17 mouse cellular contexts compared by ENCODE assay signal in the genomic region with DNA sequence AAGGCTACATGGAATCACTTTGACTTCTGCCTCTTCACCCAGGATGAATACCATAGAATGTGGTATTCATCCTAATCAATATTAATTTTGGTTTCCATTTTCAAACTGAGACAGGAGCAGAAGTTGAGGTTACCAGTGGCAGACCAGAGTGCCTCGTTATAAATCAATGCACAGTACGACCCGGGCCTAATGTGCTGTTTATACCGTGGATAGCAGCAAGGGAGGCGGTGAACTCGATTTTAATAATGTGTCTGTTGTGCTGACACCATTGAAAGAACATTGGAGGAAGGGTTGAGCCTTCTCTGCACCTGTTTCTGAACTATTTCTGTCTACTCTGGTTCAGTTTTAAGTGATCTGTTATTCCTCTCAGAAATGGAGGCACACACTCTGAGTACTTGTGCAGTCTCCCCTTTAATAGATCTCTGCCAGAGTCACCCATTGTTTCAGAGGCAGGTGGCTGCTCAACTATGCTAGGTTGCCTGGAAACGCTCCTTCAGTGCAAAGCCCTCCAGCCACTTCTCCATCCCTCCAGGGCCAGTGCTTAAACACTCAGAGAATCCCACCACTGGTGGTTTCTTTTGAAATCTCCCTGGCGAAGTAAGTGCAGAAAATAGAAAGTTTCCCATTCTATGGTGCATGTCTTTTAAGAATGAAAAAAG.
DNase-seq lines count a peak whose midpoint lies in the region; ATAC-seq and TF ChIP-seq lines count a peak whose summit lies in the region.
"Had no signal": no experiment of that assay in that cellular context is flagged by ENCODE, and none has a peak within 500 bp of the region (broad histone marks: within the 10 kb centered on the region; RNA-seq: fewer than 3 reads in every experiment).

No protein-coding gene starts in this region.

- no peak overlapping the region for H3K4me3 ChIP-seq in neural tube, embryonic 11.5 days (ENCODE audit: low read depth, low read length)
- H3K4me3 ChIP-seq in forebrain, postnatal 0 days (ENCODE audit: low read depth, low read length): no peak overlapping the region
- no peak overlapping the region for H3K4me3 ChIP-seq in midbrain, embryonic 12.5 days
- no peak overlapping the region for H3K4me3 ChIP-seq in intestine, embryonic 15.5 days (replicated peaks)
- H3K4me3 ChIP-seq: heart, embryonic 15.5 days had no signal

- H3K9ac ChIP-seq in neural tube, embryonic 11.5 days (ENCODE audit: low read length): no peak overlapping the region
- H3K9ac ChIP-seq in forebrain, postnatal 0 days: no peak overlapping the region
- H3K9ac ChIP-seq in midbrain, embryonic 12.5 days (replicated peaks): no peak overlapping the region
- H3K9ac ChIP-seq in intestine, embryonic 15.5 days: no peak overlapping the region
- H3K9ac ChIP-seq: heart, embryonic 15.5 days; liver, embryonic 14.5 days had no signal

- H3K27me3 ChIP-seq in neural tube, embryonic 11.5 days (ENCODE audit: control insufficient read depth, insufficient read depth, low read length): no peaks in the 10 kb centered on the region
- H3K27me3 ChIP-seq in forebrain, postnatal 0 days (ENCODE audit: insufficient read depth, low read length): no peaks in the 10 kb centered on the region
- no peaks in the 10 kb centered on the region for H3K27me3 ChIP-seq in midbrain, embryonic 12.5 days
- H3K27me3 ChIP-seq in intestine, embryonic 15.5 days (replicated peaks): no peaks in the 10 kb centered on the region
- H3K27me3 ChIP-seq: heart, embryonic 15.5 days had no signal

- H3K9me3 ChIP-seq in neural tube, embryonic 11.5 days (ENCODE audit: control insufficient read depth, low read length): no peaks in the 10 kb centered on the region
- H3K9me3 ChIP-seq in forebrain, postnatal 0 days (ENCODE audit: low read length): no peaks in the 10 kb centered on the region
- no peaks in the 10 kb centered on the region for H3K9me3 ChIP-seq in midbrain, embryonic 12.5 days
- no peaks in the 10 kb centered on the region for H3K9me3 ChIP-seq in intestine, embryonic 15.5 days
- H3K9me3 ChIP-seq: G1E; heart, embryonic 15.5 days had no signal

- TF ChIP-seq CTCF in forebrain, postnatal 0 days (IDR thresholded peaks at IDR 0.05; ENCODE audit: low read depth): no peak

- peak; percentile 50; the same call in 1 of the 2 replicates for ATAC-seq in neural tube, embryonic 11.5 days (ENCODE audit: insufficient read depth, low FRiP score, low TSS enrichment)
- peak; percentile 50; the same call in 1 of the 2 replicates for ATAC-seq in forebrain, postnatal 0 days
- peak; percentile 93 for ATAC-seq in midbrain, embryonic 12.5 days (ENCODE audit: low FRiP score, low read depth)
- ATAC-seq in intestine, embryonic 15.5 days: no peak
- ATAC-seq: inflammation-experienced regulatory T-cells, adult 6 months had no signal

- no peaks in the 10 kb centered on the region for H3K36me3 ChIP-seq in neural tube, embryonic 11.5 days (ENCODE audit: control insufficient read depth, insufficient read depth, low read length)
- H3K36me3 ChIP-seq in forebrain, postnatal 0 days (ENCODE audit: insufficient read depth): no peaks in the 10 kb centered on the region
- no peaks in the 10 kb centered on the region for H3K36me3 ChIP-seq in midbrain, embryonic 12.5 days
- no peaks in the 10 kb centered on the region for H3K36me3 ChIP-seq in intestine, embryonic 15.5 days
- H3K36me3 ChIP-seq: G1E; heart, embryonic 15.5 days had no signal

- DNase-seq in neural tube, embryonic 11.5 days (ENCODE audit: low spot score): peak; percentile 39
- no peak for DNase-seq in neural tube, embryonic 10.5 days (ENCODE audit: extremely low spot score, low spot score)
- DNase-seq in forebrain, postnatal 0 days: no peak
- peak; percentile 35 for DNase-seq in retina, postnatal 1 day
- no peak for DNase-seq in cerebellum, adult 8-10 months
- no peak for DNase-seq in ovary, postnatal 36 days (ENCODE audit: low spot score)
- DNase-seq: cerebellum, adult 9-11 months; gastrocnemius, postnatal 10 days; left cerebral cortex, postnatal 4 days; right cerebral cortex, postnatal 14 days had no signal

- no peak overlapping the region for H3K4me2 ChIP-seq in neural tube, embryonic 11.5 days (ENCODE audit: low read depth)
- H3K4me2 ChIP-seq in forebrain, postnatal 0 days (ENCODE audit: low read depth): no peak overlapping the region
- no peak overlapping the region for H3K4me2 ChIP-seq in midbrain, embryonic 12.5 days (replicated peaks)
- no peak overlapping the region for H3K4me2 ChIP-seq in intestine, embryonic 15.5 days (replicated peaks)
- H3K4me2 ChIP-seq: heart, embryonic 15.5 days had no signal

- no peak overlapping the region for H3K27ac ChIP-seq in neural tube, embryonic 11.5 days (ENCODE audit: low read depth, low read length)
- H3K27ac ChIP-seq in forebrain, postnatal 0 days (ENCODE audit: low read depth, low read length): no peak overlapping the region
- 0 out of 2 replicates have a peak overlapping the region, but pooled peaks have one; percentile 42 for H3K27ac ChIP-seq in midbrain, embryonic 12.5 days (replicated peaks)
- H3K27ac ChIP-seq in intestine, embryonic 15.5 days: no peak overlapping the region
- H3K27ac ChIP-seq: heart, embryonic 15.5 days; kidney, postnatal 0 days; liver, embryonic 14.5 days had no signal

- H3K4me1 ChIP-seq in neural tube, embryonic 11.5 days (ENCODE audit: control insufficient read depth, insufficient read depth, low read length): no peaks in the 10 kb centered on the region
- H3K4me1 ChIP-seq in forebrain, postnatal 0 days (ENCODE audit: insufficient read depth): no peaks in the 10 kb centered on the region
- 0 out of 2 replicates have a peak, but pooled peaks cover 5% of the 10 kb centered on the region for H3K4me1 ChIP-seq in midbrain, embryonic 12.5 days
- no peaks in the 10 kb centered on the region for H3K4me1 ChIP-seq in intestine, embryonic 15.5 days (replicated peaks)
- H3K4me1 ChIP-seq: heart, embryonic 15.5 days had no signal

- 52% methylated on average over 8 of the region's 8 CpGs for WGBS in neural tube, embryonic 11.5 days
- WGBS in forebrain, postnatal 0 days: 21% methylated on average over 8 of the region's 8 CpGs
- 32% methylated on average over 8 of the region's 8 CpGs for WGBS in midbrain, embryonic 12.5 days
- 71% methylated on average over 8 of the region's 8 CpGs for WGBS in intestine, embryonic 15.5 days

Comparison
In these comparisons a context has a peak if more than half of its experiments do, and no peak if none do; other contexts are left out.
1. DNase-seq: peak in neural tube, embryonic 11.5 days (single experiment) and retina, postnatal 1 day (single experiment); none in neural tube, embryonic 10.5 days (single experiment), forebrain, postnatal 0 days (single experiment), cerebellum, adult 8-10 months (single experiment) and ovary, postnatal 36 days (single experiment).